Mouse (Mus musculus) CH12.LX (cell line): Measurements from ENCODE around the gene Fcmr. TPM values are rescaled to one million over a fixed set of nuclear protein-coding genes. Genes with fewer than 3 reads are reported as not detected.
A peak's percentile ranks its signal among the peaks of the same experiment; 100 is the strongest.

Experiments
- DNase-seq: peaks from one replicate; pipeline ENCODE4 v3.0.0-alpha.2; 2013; ENCODE audit errors: extremely low read depth
- H3K27ac ChIP-seq: 2 replicates; pipeline ENCODE4 v1.5.1; 2012; ENCODE audit warnings: low read depth, mild to moderate bottlenecking, control low read depth, moderate library complexity; ENCODE audit not compliant: insufficient read depth
- H3K27me3 ChIP-seq: replicated peaks from 2 replicates; pipeline ENCODE3; 2012; ENCODE audit warnings: inconsistent platforms
- H3K36me3 ChIP-seq, 2 experiments: replicated peaks in 1 of 2; 2 replicates each; pipeline versions ENCODE3 to v1.6.1; 2012; ENCODE audit warnings: inconsistent platforms in 1 of 2, low read length in 1 of 2, mild to moderate bottlenecking in 1 of 2, mixed read lengths in 1 of 2, moderate library complexity in 1 of 2; ENCODE audit not compliant: control insufficient read depth in 1 of 2, insufficient read depth in 1 of 2
- H3K4me1 ChIP-seq, 2 experiments: 2 replicates each; pipeline ENCODE4 v1.6.1; 2012; ENCODE audit warnings: inconsistent platforms in 1 of 2, moderate library complexity in 1 of 2; ENCODE audit not compliant: insufficient read depth in 2 of 2, control insufficient read depth in 1 of 2
- H3K4me2 ChIP-seq: 2 replicates; pipeline ENCODE4 v1.6.1; 2012; ENCODE audit warnings: low read depth, mild to moderate bottlenecking, control low read depth; ENCODE audit not compliant: poor library complexity, insufficient read depth, severe bottlenecking
- H3K4me3 ChIP-seq, 3 experiments: fragments of 150-350 bp in 1 of 3; sonication (generic) in 1 of 3; replicated peaks in 1 of 3; 2 replicates each; pipeline versions ENCODE3 to v1.5.1; 2011 to 2012; ENCODE audit warnings: low read depth in 2 of 3, low read length in 2 of 3, mild to moderate bottlenecking in 2 of 3, moderate library complexity in 2 of 3, control low read depth in 1 of 3, improper control_type of control experiment in 1 of 3, inconsistent platforms in 1 of 3, mixed read lengths in 1 of 3; ENCODE audit not compliant: poor library complexity in 1 of 3
- H3K79me2 ChIP-seq: replicated peaks from 2 replicates; pipeline ENCODE4 v1.6.1; 2012; ENCODE audit warnings: mild to moderate bottlenecking, moderate library complexity; ENCODE audit not compliant: control insufficient read depth, poor library complexity, insufficient read depth, severe bottlenecking; ENCODE audit errors: extremely low read depth
- H3K9ac ChIP-seq: 2 replicates; pipeline ENCODE4 v1.6.1; 2012; ENCODE audit warnings: low read depth, mild to moderate bottlenecking, control low read depth, moderate library complexity; ENCODE audit not compliant: insufficient read depth
- H3K9me3 ChIP-seq: replicated peaks from 2 replicates; pipeline ENCODE3; 2012; ENCODE audit warnings: low read length, inconsistent platforms, mixed read lengths
- BHLHE40 ChIP-seq: IDR thresholded peaks from 2 replicates; pipeline ENCODE4 v1.6.1; 2011; ENCODE audit warnings: mild to moderate bottlenecking, low read depth, low read length, improper control_type of control experiment
- NRF1 ChIP-seq: IDR thresholded peaks from 2 replicates; pipeline ENCODE4 v1.6.1; 2014; ENCODE audit warnings: low read depth, mild to moderate bottlenecking, inconsistent platforms, low read length, improper control_type of control experiment, moderate library complexity
- SMC3 ChIP-seq: IDR thresholded peaks from 2 replicates; pipeline ENCODE4 v1.6.1; 2011; ENCODE audit warnings: low read depth, low read length, improper control_type of control experiment
- USF1 ChIP-seq: IDR thresholded peaks from 2 replicates; pipeline ENCODE4 v1.6.1; 2014; ENCODE audit warnings: low read depth, mild to moderate bottlenecking, inconsistent platforms, low read length, improper control_type of control experiment
- USF2 ChIP-seq: conservative IDR thresholded peaks from 2 replicates; pipeline ENCODE4 v1.6.1; 2011; ENCODE audit warnings: low read depth, low read length, improper control_type of control experiment
- ZC3H11A ChIP-seq: IDR thresholded peaks from 2 replicates; pipeline ENCODE4 v1.6.1; 2012; ENCODE audit warnings: low read depth, mild to moderate bottlenecking, inconsistent platforms, low read length, improper control_type of control experiment
- ZMIZ1 ChIP-seq: IDR thresholded peaks from 2 replicates; pipeline ENCODE4 v1.6.1; 2012; ENCODE audit warnings: low read depth, mild to moderate bottlenecking, inconsistent platforms, low read length, improper control_type of control experiment
- dilution Hi-C: fragments of 300-500 bp; cut with MboI; formaldehyde crosslinking; loops from 2 replicates; pipeline ENCODE4 v1.14.3; 2020; ENCODE audit warnings: low sequenced_read_pairs; ENCODE audit not compliant: extremely low pct_unique_long_range_greater_than_20kb, extremely low pct_ligation_motif_present
- in situ Hi-C: fragments of 300-500 bp; cut with MboI; formaldehyde crosslinking; loops from 3 replicates; pipeline ENCODE4 v1.14.3; 2019; ENCODE audit warnings: low sequenced_read_pairs, low pct_ligation_motif_present, low pct_unique_long_range_greater_than_20kb, mixed read lengths
- polyA plus RNA-seq: library from polyadenylated mRNA; unstranded; fragments of >175 nt; gene quantifications from 2 replicates; pipeline ENCODE4 v1.2.1, GENCODE M21; 2012; ENCODE audit warnings: low read depth; ENCODE audit not compliant: insufficient read length
- total RNA-seq, 2 experiments: library from RNA; depleted of rRNA; stranded (reverse); fragments of 300-350 nt in 1 of 2; fragments of >200 nt in 1 of 2; gene quantifications; 2 replicates each; pipeline ENCODE4 v1.2.3; 2012 to 2014

The Fcmr gene
- total and polyA plus RNA-seq, 3 experiments, result 0.21 to 0.96 (median 0.56) TPM

DNA sequence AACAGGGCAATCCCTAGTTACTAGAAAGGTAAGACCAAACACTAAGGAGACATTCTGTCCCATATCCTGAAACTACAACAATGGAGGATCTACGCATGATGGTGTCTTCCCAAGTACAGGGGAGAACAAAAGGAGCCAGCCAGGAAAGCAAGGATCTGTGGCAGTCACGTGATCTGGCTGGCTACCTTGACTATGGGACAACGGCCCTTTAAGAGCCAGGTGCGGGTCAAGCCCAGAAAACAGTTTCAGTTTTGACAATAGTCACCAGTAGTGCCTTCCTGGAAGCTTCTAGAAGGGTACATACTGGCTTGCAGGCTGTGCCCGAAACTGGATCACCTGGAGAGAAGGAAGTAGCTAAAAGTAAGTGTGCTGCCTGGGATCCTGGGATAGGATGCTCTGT is 39.0 kb upstream of the Fcmr start, which contains the start of gene Pigr:
Gene Pigr, plus strand, starts transcription at position 237 of the 400 bp plus-strand sequence.
- DNase-seq, result no peak
- TF ChIP-seq SMC3, result no peak
- peak; percentile 55 for TF ChIP-seq USF2
- peak; percentile 57 for TF ChIP-seq BHLHE40
- peak; percentile 61 for TF ChIP-seq USF1
- H3K27me3 ChIP-seq, result no peaks in the 10 kb centered on the region
- no peaks in the 10 kb centered on the region for H3K79me2 ChIP-seq
- dilution Hi-C loops (no loop called here), in situ Hi-C loops (no loop called here)
- H3K27ac ChIP-seq, result no peak within 1 kb of the TSS
- no peak within 1 kb of the TSS for H3K4me2 ChIP-seq
- H3K9ac ChIP-seq, result no peak within 1 kb of the TSS
- H3K4me1 ChIP-seq, result peaks cover 2 to 38% of the 10 kb centered on the region in 2 experiments; a peak in 2 of 4 replicates
- no peaks in the 10 kb centered on the region for H3K36me3 ChIP-seq
- no peaks in the 10 kb centered on the region for H3K9me3 ChIP-seq
- H3K4me3 ChIP-seq, result no peak within 1 kb of the TSS

GRCm38 (mm10) chr1:130828656-130829055 is 36.8 kb upstream of the Fcmr start:
- no peak for TF ChIP-seq ZC3H11A
- no peak overlapping the region for H3K4me3 ChIP-seq
- no peak for DNase-seq
- dilution Hi-C loops (no loop called here), in situ Hi-C loops (no loop called here)
- H3K9ac ChIP-seq, result no peak overlapping the region
- no peak overlapping the region for H3K27ac ChIP-seq
- no peaks in the 10 kb centered on the region for H3K27me3 ChIP-seq
- no peaks in the 10 kb centered on the region for H3K36me3 ChIP-seq
- H3K9me3 ChIP-seq, result no peaks in the 10 kb centered on the region
- H3K4me1 ChIP-seq, result peaks cover 2 to 40% of the 10 kb centered on the region in 2 experiments; a peak in 2 of 4 replicates
- no peak overlapping the region for H3K4me2 ChIP-seq
- no peaks in the 10 kb centered on the region for H3K79me2 ChIP-seq

DNA sequence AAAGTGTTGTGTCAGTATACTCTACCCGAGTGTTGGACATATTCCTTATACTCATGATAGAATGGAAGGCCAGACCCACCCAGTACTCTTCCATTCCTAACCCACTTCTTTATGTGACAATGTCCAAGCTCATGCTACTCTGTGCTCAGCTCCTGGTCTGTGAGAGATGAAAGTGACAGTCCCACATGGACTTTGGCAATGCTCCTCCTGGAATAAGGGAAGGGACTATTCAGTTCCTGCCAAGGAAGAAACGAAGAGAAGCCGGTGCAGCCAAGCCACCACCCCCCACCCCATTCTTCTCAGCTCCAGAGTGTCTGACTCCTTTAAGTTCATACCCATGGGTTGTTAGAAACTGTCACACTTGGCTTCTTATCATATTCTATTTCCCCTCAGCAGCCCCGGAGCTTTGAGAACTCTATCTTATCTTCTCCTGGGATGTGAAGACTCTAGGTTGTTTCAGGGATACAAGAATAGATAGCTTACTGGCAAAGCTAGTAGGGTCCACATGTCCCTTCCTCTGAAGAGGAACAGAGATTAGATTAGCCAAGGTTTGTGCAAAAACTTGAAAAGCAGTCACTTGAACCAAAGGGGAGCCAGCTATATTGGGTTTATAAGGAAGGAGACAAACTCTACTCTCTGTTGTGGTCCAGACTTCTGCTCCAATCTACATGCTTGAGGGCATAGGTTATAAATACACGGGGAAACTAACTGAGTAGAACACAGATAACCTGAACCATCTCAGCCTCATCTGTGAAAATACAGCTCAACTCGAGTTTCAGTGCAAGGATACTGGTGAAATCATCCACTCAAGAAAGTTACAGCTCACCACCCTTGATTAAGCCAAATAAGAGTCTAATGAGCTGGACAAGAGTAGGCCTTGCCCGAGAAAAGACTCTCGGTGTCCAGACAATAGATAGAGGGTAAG is 35.3 kb upstream of the Fcmr start:
- H3K4me2 ChIP-seq, result no peak overlapping the region
- H3K36me3 ChIP-seq, result no peaks in the 10 kb centered on the region
- H3K27ac ChIP-seq, result no peak overlapping the region
- H3K4me3 ChIP-seq, result no peak overlapping the region
- TF ChIP-seq NRF1, result no peak
- TF ChIP-seq ZMIZ1, result no peak
- DNase-seq, result no peak
- no peak overlapping the region for H3K9ac ChIP-seq
- no peaks in the 10 kb centered on the region for H3K27me3 ChIP-seq
- in situ Hi-C loops (no loop called here), dilution Hi-C loops (no loop called here)
- H3K9me3 ChIP-seq, result no peaks in the 10 kb centered on the region
- peaks cover 2 to 26% of the 10 kb centered on the region in 2 experiments; a peak in 2 of 4 replicates for H3K4me1 ChIP-seq
- H3K79me2 ChIP-seq, result no peaks in the 10 kb centered on the region
